ENCODE assay signal across 13 mouse cellular contexts in the genomic region with DNA sequence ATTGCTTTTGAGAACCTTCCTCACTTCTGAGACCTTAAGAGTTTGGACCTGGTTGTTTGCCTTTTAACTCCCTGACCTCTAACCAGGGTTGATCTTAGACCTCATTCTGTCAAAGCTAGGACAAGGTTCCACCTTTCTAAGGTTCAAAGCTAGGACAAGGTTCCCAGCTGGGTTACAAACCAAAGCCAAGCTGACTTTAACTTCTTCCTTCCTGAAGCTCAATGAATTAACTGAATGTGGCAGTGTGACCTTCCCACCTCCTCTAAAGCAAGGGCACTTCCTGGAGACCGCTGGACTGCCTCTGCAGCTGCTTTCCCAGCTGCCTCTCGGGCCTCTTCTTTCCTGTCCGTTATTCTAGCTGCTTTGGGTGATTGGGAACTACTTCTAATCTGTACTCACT. TPM values are rescaled to one million over a fixed set of nuclear protein-coding genes. Genes with fewer than 3 reads are reported as not detected.
A peak's percentile ranks its signal among the peaks of the same experiment; 100 is the strongest.
DNase-seq lines count a peak whose midpoint lies in the region; ATAC-seq and TF ChIP-seq lines count a peak whose summit lies in the region.
"Had no signal": no experiment of that assay in that cellular context is flagged by ENCODE, and none has a peak within 500 bp of the region (broad histone marks: within the 10 kb centered on the region; RNA-seq: fewer than 3 reads in every experiment).

No protein-coding gene starts in this region.

- H3K9me3 ChIP-seq in kidney, embryonic 14.5 days (ENCODE audit: control insufficient read depth, low read length) = no peaks in the 10 kb centered on the region
- no peaks in the 10 kb centered on the region for H3K9me3 ChIP-seq in heart, postnatal 0 days (replicated peaks; ENCODE audit: control insufficient read depth, low read length)
- no peaks in the 10 kb centered on the region for H3K9me3 ChIP-seq in liver, embryonic 12.5 days (replicated peaks)
- H3K9me3 ChIP-seq: embryonic facial prominence, embryonic 12.5 days; midbrain, embryonic 15.5 days had no signal

- H3K4me1 ChIP-seq in kidney, embryonic 14.5 days (ENCODE audit: control insufficient read depth, insufficient read depth, low read length) = no peaks in the 10 kb centered on the region
- no peaks in the 10 kb centered on the region; the same call in 1 of the 2 replicates for H3K4me1 ChIP-seq in heart, postnatal 0 days (ENCODE audit: control insufficient read depth, insufficient read depth)
- peaks cover 25% of the 10 kb centered on the region for H3K4me1 ChIP-seq in liver, embryonic 12.5 days
- H3K4me1 ChIP-seq: embryonic facial prominence, embryonic 12.5 days; midbrain, embryonic 15.5 days had no signal

- no peaks in the 10 kb centered on the region for H3K27me3 ChIP-seq in kidney, embryonic 14.5 days (ENCODE audit: control insufficient read depth, insufficient read depth, low read length)
- no peaks in the 10 kb centered on the region for H3K27me3 ChIP-seq in heart, postnatal 0 days (ENCODE audit: control insufficient read depth, insufficient read depth, low read length)
- H3K27me3 ChIP-seq in liver, embryonic 12.5 days (replicated peaks) = no peaks in the 10 kb centered on the region
- H3K27me3 ChIP-seq: embryonic facial prominence, embryonic 12.5 days; midbrain, embryonic 15.5 days had no signal

- DNase-seq in kidney, adult 11 months = peak; percentile 26
- peak; percentile 17 for DNase-seq in embryo, embryonic 10.5 days (ENCODE audit: low spot score)
- DNase-seq in heart, postnatal 0 days (ENCODE audit: low spot score) = no peak
- no peak for DNase-seq in cerebellum, adult 9-11 months
- DNase-seq in lung, postnatal 4 days = no peak
- DNase-seq: right cerebral cortex, postnatal 14 days had no signal

- no peak overlapping the region for H3K4me2 ChIP-seq in kidney, embryonic 14.5 days (replicated peaks; ENCODE audit: low read depth, low read length)
- H3K4me2 ChIP-seq in heart, postnatal 0 days (ENCODE audit: low read depth, low read length) = no peak overlapping the region
- no peak overlapping the region for H3K4me2 ChIP-seq in liver, embryonic 12.5 days
- H3K4me2 ChIP-seq: embryonic facial prominence, embryonic 12.5 days; midbrain, embryonic 15.5 days had no signal

- no peak for TF ChIP-seq EP300 in heart, postnatal 0 days (IDR thresholded peaks at IDR 0.05; ENCODE audit: low read depth)

- no peak overlapping the region for H3K9ac ChIP-seq in kidney, embryonic 14.5 days (ENCODE audit: low read depth, low read length)
- H3K9ac ChIP-seq in heart, postnatal 0 days (replicated peaks; ENCODE audit: low read depth, low read length) = no peak overlapping the region
- no peak overlapping the region for H3K9ac ChIP-seq in liver, embryonic 12.5 days
- H3K9ac ChIP-seq: embryonic facial prominence, embryonic 12.5 days; midbrain, embryonic 15.5 days had no signal

- no peak for TF ChIP-seq CTCF in heart, postnatal 0 days (IDR thresholded peaks at IDR 0.05; ENCODE audit: low read depth)

- no peak overlapping the region for H3K4me3 ChIP-seq in kidney, embryonic 14.5 days (ENCODE audit: low read length)
- no peak overlapping the region for H3K4me3 ChIP-seq in heart, postnatal 0 days (ENCODE audit: low read depth, low read length)
- H3K4me3 ChIP-seq in liver, embryonic 12.5 days = no peak overlapping the region
- H3K4me3 ChIP-seq: embryonic facial prominence, embryonic 12.5 days; midbrain, embryonic 15.5 days had no signal

- ATAC-seq in kidney, embryonic 14.5 days (ENCODE audit: low FRiP score, low TSS enrichment) = no peak
- ATAC-seq in heart, postnatal 0 days (ENCODE audit: insufficient read depth, low read depth) = no peak
- ATAC-seq in liver, embryonic 12.5 days = no peak
- ATAC-seq: activated CD4-positive, CD25-positive, alpha-beta regulatory T cell, adult 4 months; forebrain, embryonic 14.5 days; intestine, postnatal 0 days; midbrain, embryonic 15.5 days had no signal

- peaks cover 47% of the 10 kb centered on the region for H3K36me3 ChIP-seq in kidney, embryonic 14.5 days (ENCODE audit: control insufficient read depth, insufficient read depth, low read length)
- H3K36me3 ChIP-seq in heart, postnatal 0 days (replicated peaks; ENCODE audit: control insufficient read depth, insufficient read depth, low read length) = peaks cover 27% of the 10 kb centered on the region
- H3K36me3 ChIP-seq in liver, embryonic 12.5 days = peaks cover 79% of the 10 kb centered on the region
- H3K36me3 ChIP-seq: midbrain, embryonic 15.5 days had no signal

- no peak overlapping the region for H3K27ac ChIP-seq in kidney, embryonic 14.5 days (ENCODE audit: low read depth, low read length)
- peak overlapping the region; percentile 36 for H3K27ac ChIP-seq in heart, postnatal 0 days (ENCODE audit: low read depth)
- H3K27ac ChIP-seq in liver, embryonic 12.5 days = peak overlapping the region; percentile 45
- H3K27ac ChIP-seq: embryonic facial prominence, embryonic 12.5 days; midbrain, embryonic 15.5 days had no signal

- WGBS in kidney, embryonic 14.5 days = 10% methylated on average over 3 of the region's 3 CpGs
- 9% methylated on average over 3 of the region's 3 CpGs for WGBS in heart, postnatal 0 days
- 21% methylated on average over 3 of the region's 3 CpGs for WGBS in liver, embryonic 12.5 days (ENCODE audit: insufficient replicate concordance)

RNA-seq across cellular contexts. Expression of gene Xpo6, which starts 32.9 kb away (rescaled TPM):
- 52.5 and 77.9 TPM in 2 replicates for polyA plus RNA-seq in kidney, embryonic 14.5 days (2014; fragmentation: Nextera tagmentation; extraction: Ambion mirVana)
- total RNA-seq in heart, postnatal 0 days (2014; rRNA removed; ENCODE audit: low replicate concordance) = 52.9 and 78.8 TPM in 2 replicates
- 12.3 and 14.2 TPM in 2 replicates for polyA plus RNA-seq in heart, postnatal 0 days (2015; fragmentation: Nextera tagmentation; extraction: Ambion mirVana)
- 38.0 and 39.8 TPM in 2 replicates for polyA plus RNA-seq in liver, embryonic 12.5 days (2016; fragmentation: Nextera tagmentation; extraction: Ambion mirVana)

Comparison
In these comparisons a context has a peak if more than half of its experiments do, and no peak if none do; other contexts are left out.
1. DNase-seq: peak in kidney, adult 11 months (single experiment) and embryo, embryonic 10.5 days (single experiment); none in heart, postnatal 0 days (single experiment), cerebellum, adult 9-11 months (single experiment) and lung, postnatal 4 days (0 of 2).